Mouse (Mus musculus) lung, postnatal 0 days (tissue): Measurements from ENCODE around the gene Cfdp1. TPM values are rescaled to one million over a fixed set of nuclear protein-coding genes. Genes with fewer than 3 reads are reported as not detected.

ENCODE experiments used
- ATAC-seq: fragments of 200-750 bp; cut with Nextera tagmentation; 2 replicates; pipeline ENCODE4 v1.8.0; 2017; ENCODE audit warnings: moderate library complexity
- DNase-seq: peaks from one replicate; pipeline ENCODE4 v3.0.0-alpha.2; 2016; ENCODE audit warnings: low spot score
- H3K27ac ChIP-seq: fragments of 300-500 bp; sonication (generic); 2 replicates; pipeline ENCODE4 v1.5.1; 2014; ENCODE audit warnings: antibody characterized with exemption, mild to moderate bottlenecking, low read length, mixed read lengths
- H3K27me3 ChIP-seq: fragments of 300-500 bp; sonication (generic); replicated peaks from 2 replicates; pipeline ENCODE4 v1.6.1; 2014; ENCODE audit warnings: low read length, mixed read lengths; ENCODE audit not compliant: insufficient read depth
- H3K36me3 ChIP-seq: fragments of 300-500 bp; sonication (generic); 2 replicates; pipeline ENCODE4 v1.6.1; 2014; ENCODE audit warnings: low read length, mixed read lengths; ENCODE audit not compliant: insufficient read depth
- H3K4me1 ChIP-seq: fragments of 300-500 bp; sonication (generic); 2 replicates; pipeline ENCODE4 v1.6.1; 2014; ENCODE audit warnings: antibody characterized with exemption, low read depth, low read length, mixed read lengths; ENCODE audit not compliant: insufficient read depth
- H3K4me2 ChIP-seq: fragments of 300-500 bp; sonication (generic); replicated peaks from 2 replicates; pipeline ENCODE4 v1.6.1; 2014; ENCODE audit warnings: low read depth, mild to moderate bottlenecking, low read length, moderate library complexity, mixed read lengths
- H3K4me3 ChIP-seq: fragments of 300-500 bp; sonication (generic); 2 replicates; pipeline ENCODE4 v1.5.1; 2014; ENCODE audit warnings: low read depth, low read length
- H3K9ac ChIP-seq: fragments of 300-500 bp; sonication (generic); replicated peaks from 2 replicates; pipeline ENCODE4 v1.6.1; 2014; ENCODE audit warnings: low read depth, mild to moderate bottlenecking
- H3K9me3 ChIP-seq: fragments of 300-500 bp; sonication (generic); 2 replicates; pipeline ENCODE4 v1.6.1; 2016; ENCODE audit warnings: low read length, mixed read lengths
- CTCF ChIP-seq: IDR thresholded peaks from 2 replicates; pipeline ENCODE4 v1.5.1; 2016; ENCODE audit warnings: antibody characterized with exemption, mild to moderate bottlenecking
- EP300 ChIP-seq: IDR thresholded peaks from 2 replicates; pipeline ENCODE4 v1.6.1; 2016; ENCODE audit warnings: antibody characterized with exemption, mild to moderate bottlenecking, control low read depth
- WGBS: fragments of 180-500 bp; shearing (Covaris S2); extraction: QIAGEN DNeasy Blood & Tissue Kit; methylation state at CpG from one replicate; pipeline ENCODE4 v1.1.7; 2014; 5-methylcytosine and 5-hydroxymethylcytosine counted together
- polyA plus RNA-seq: library from polyadenylated mRNA; unstranded; fragments of >200 nt; fragmentation: Nextera tagmentation; extraction: Ambion mirVana; gene quantifications from 2 replicates; pipeline ENCODE4 v1.2.1, GENCODE M21; 2015

The Cfdp1 gene
- polyA plus RNA-seq, 1 experiment from 2014 or later, result 93.9 TPM

DNA sequence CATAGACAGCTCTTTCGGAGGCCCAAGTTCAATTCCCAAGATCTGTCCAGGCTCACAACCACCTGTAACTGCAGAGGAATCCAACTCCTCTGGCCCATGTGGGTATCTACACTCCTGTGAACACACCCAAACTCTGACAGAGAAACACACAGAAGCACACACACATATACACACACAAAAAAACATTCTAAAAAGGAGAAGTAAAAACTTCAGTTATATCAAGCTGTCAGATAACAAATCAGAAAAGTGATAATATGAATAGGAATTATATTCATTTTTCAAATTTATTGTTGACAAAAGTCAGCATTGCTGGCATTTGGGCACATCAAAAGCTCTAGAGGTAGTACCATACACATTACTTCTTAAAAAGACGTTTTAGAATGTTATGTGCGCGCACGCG, 7.3 kb downstream of the Cfdp1 start:
- Histone ChIP-seq H3K4me3 (no peak overlapping the region), H3K27me3 (no peaks in the 10 kb centered on the region), H3K36me3 (peaks cover 10% of the 10 kb centered on the region; the same call in 1 of the 2 replicates), H3K27ac (no peak overlapping the region), H3K9ac (no peak overlapping the region), H3K9me3 (no peaks in the 10 kb centered on the region), H3K4me1 (no peaks in the 10 kb centered on the region), H3K4me2 (no peak overlapping the region)
- ATAC-seq (no peak), DNase-seq (no peak)
- WGBS, result 93% methylated on average over 6 of the region's 6 CpGs
- TF ChIP-seq CTCF, result no peak
- TF ChIP-seq EP300, result no peak

GRCm38 (mm10) chr8:111835540-111835939, 18.6 kb downstream of the Cfdp1 start:
- H3K27me3 ChIP-seq, result no peaks in the 10 kb centered on the region
- no peaks in the 10 kb centered on the region for H3K4me1 ChIP-seq
- 20% methylated on average over 1 of the region's 1 CpGs for WGBS
- H3K4me2 ChIP-seq, result no peak overlapping the region
- ATAC-seq (peak; percentile 17; the same call in 1 of the 2 replicates), DNase-seq (peak; percentile 67)
- peak; percentile 75 for TF ChIP-seq CTCF
- TF ChIP-seq EP300, result no peak
- H3K36me3 ChIP-seq, result no peaks in the 10 kb centered on the region; the same call in 1 of the 2 replicates
- H3K4me3 ChIP-seq, result no peak overlapping the region
- H3K9ac ChIP-seq, result no peak overlapping the region
- no peak overlapping the region for H3K27ac ChIP-seq
- H3K9me3 ChIP-seq, result no peaks in the 10 kb centered on the region

DNA sequence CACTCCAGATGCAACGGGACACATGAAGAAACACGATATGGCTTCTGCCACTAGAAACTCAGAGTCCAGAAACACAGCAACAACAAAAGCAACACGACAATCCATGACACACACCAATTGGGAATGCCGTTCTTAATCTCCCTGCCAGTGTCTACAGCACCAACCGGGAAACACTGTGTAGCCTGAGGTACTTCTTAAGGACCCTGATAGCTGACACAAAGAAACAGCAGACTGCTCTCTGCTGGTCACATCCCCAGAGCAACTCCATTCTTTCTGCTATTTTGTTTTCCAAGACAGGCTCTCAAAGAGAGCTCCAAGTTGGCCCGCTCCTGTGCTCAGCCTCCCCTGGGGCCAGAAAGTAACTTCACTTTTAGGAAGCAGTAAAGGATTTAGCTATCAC, 20.1 kb downstream of the Cfdp1 start:
- DNase-seq (no peak), ATAC-seq (no peak)
- Histone ChIP-seq H3K4me2 (no peak overlapping the region), H3K9me3 (no peaks in the 10 kb centered on the region), H3K4me1 (no peaks in the 10 kb centered on the region), H3K27ac (no peak overlapping the region), H3K4me3 (no peak overlapping the region), H3K27me3 (no peaks in the 10 kb centered on the region), H3K9ac (no peak overlapping the region), H3K36me3 (peaks cover 7% of the 10 kb centered on the region)
- TF ChIP-seq CTCF (no peak), EP300 (no peak)
- 51% methylated on average over 6 of the region's 6 CpGs for WGBS

- no peaks in the 10 kb centered on the region for H3K9me3 ChIP-seq
- no peaks in the 10 kb centered on the region for H3K27me3 ChIP-seq
- ATAC-seq (no peak), DNase-seq (no peak)
- H3K4me3 ChIP-seq, result no peak overlapping the region
- 80% methylated on average over 5 of the region's 5 CpGs for whole genome bisulfite sequencing
- no peak overlapping the region for H3K4me2 ChIP-seq
- H3K4me1 ChIP-seq, result no peaks in the 10 kb centered on the region
- no peak overlapping the region for H3K9ac ChIP-seq
- H3K36me3 ChIP-seq, result peaks cover 7% of the 10 kb centered on the region; the same call in 1 of the 2 replicates
- no peak overlapping the region for H3K27ac ChIP-seq
- no peak for TF ChIP-seq CTCF
- no peak for TF ChIP-seq EP300
Measured at GRCm38 (mm10) chr8:111832983-111833382, 21.1 kb downstream of the Cfdp1 start.

DNA sequence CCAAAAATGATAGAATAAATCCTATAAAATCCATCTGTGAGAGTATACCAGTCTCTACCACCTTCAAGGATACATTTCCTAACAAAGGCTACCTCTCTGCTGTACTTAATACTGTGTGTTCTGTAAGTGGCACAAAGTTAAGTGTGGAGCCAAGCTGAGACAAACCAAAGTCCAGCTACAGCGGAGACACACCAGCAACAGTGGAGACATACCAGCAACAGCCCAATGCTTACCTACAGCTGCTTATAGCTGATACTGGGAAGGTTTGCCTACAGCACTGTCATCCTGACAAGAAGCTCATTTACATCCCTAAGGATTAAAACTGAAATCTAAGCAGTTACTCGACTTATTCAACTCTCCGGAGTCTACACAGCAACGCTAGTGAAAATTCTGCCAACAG, 22.1 kb downstream of the Cfdp1 start:
- Histone ChIP-seq H3K4me1 (no peaks in the 10 kb centered on the region), H3K9me3 (no peaks in the 10 kb centered on the region), H3K27ac (no peak overlapping the region), H3K9ac (no peak overlapping the region), H3K4me3 (no peak overlapping the region), H3K36me3 (peaks cover 7% of the 10 kb centered on the region; the same call in 1 of the 2 replicates), H3K27me3 (no peaks in the 10 kb centered on the region), H3K4me2 (no peak overlapping the region)
- TF ChIP-seq EP300 (no peak), CTCF (no peak)
- 54% methylated on average over 4 of the region's 4 CpGs for WGBS
- no peak for DNase-seq
- no peak for ATAC-seq

GRCm38 (mm10) chr8:111828595-111828994, 25.5 kb downstream of the Cfdp1 start:
- Histone ChIP-seq H3K4me2 (no peak overlapping the region), H3K36me3 (peaks cover 7% of the 10 kb centered on the region; the same call in 1 of the 2 replicates), H3K9me3 (no peaks in the 10 kb centered on the region), H3K27me3 (no peaks in the 10 kb centered on the region), H3K4me1 (no peaks in the 10 kb centered on the region), H3K4me3 (no peak overlapping the region), H3K27ac (peak overlapping the region; percentile 29), H3K9ac (no peak overlapping the region)
- DNase-seq (peak; percentile 60), ATAC-seq (0 out of 2 replicates have a peak, but pooled peaks have one; percentile 25)
- WGBS, result 54% methylated on average over 6 of the region's 6 CpGs
- TF ChIP-seq CTCF (no peak), EP300 (peak; percentile 59)

- Histone ChIP-seq H3K4me1 (no peaks in the 10 kb centered on the region), H3K27ac (no peak overlapping the region), H3K36me3 (peaks cover 7% of the 10 kb centered on the region; the same call in 1 of the 2 replicates), H3K9ac (no peak overlapping the region), H3K4me3 (no peak overlapping the region), H3K27me3 (no peaks in the 10 kb centered on the region), H3K4me2 (no peak overlapping the region), H3K9me3 (no peaks in the 10 kb centered on the region)
- TF ChIP-seq CTCF (peak; percentile 78), EP300 (no peak)
- WGBS, result 55% methylated on average over 6 of the region's 6 CpGs
- 0 out of 2 replicates have a peak, but pooled peaks have one; percentile 51 for ATAC-seq
- DNase-seq, result peak; percentile 68
Measured at GRCm38 (mm10) chr8:111825219-111825618, 28.9 kb downstream of the Cfdp1 start.
